Mouse (Mus musculus): ENCODE data around the gene Ilf2. TPM values are rescaled to one million over a fixed set of nuclear protein-coding genes. Genes with fewer than 3 reads are reported as not detected.

Ilf2 gene
- total RNA-seq, 2 experiments from 2014 or later: 29.3 to 30.1 TPM

Other genes with a start within 250 kb of the Ilf2 start
- 10 to 100 TPM; 51.7 to 54.8 TPM for gene Jtb, start 244.5 kb upstream of the Ilf2 start, total RNA-seq (2021)
- under 1 TPM in 1 of 2 experiments, not detected in 1; 0.41 TPM for gene Creb3l4, start 232.6 kb upstream of the Ilf2 start, total RNA-seq (2021)
- gene Slc39a1, start 228.0 kb upstream of the Ilf2 start, total RNA-seq (2021): 10 to 100 TPM; 62.0 to 65.5 TPM
- 10 to 100 TPM; 13.4 to 18.0 TPM for gene Crtc2, start 222.0 kb upstream of the Ilf2 start, total RNA-seq (2021)
- gene Dennd4b, start 210.9 kb upstream of the Ilf2 start, total RNA-seq (2021): 10 to 100 TPM; 33.6 to 37.5 TPM
- 10 to 100 TPM; 40.0 to 41.8 TPM for gene Gatad2b, start 182.9 kb upstream of the Ilf2 start, total RNA-seq (2021)
- under 1 TPM; 0.50 to 0.62 TPM for gene Slc27a3, start 86.2 kb upstream of the Ilf2 start, total RNA-seq (2021)
- gene Ints3, start 42.5 kb upstream of the Ilf2 start, total RNA-seq (2021): 10 to 100 TPM; 24.6 TPM
- 10 to 100 TPM; 16.2 to 16.8 TPM for gene Npr1, start 10.3 kb upstream of the Ilf2 start, total RNA-seq (2021)
- gene Snapin, start 14.9 kb downstream of the Ilf2 start, total RNA-seq (2021): 10 to 100 TPM; 62.0 to 70.7 TPM
- gene Chtop, start 33.4 kb downstream of the Ilf2 start, total RNA-seq (2021): 10 to 100 TPM; 90.0 to 96.6 TPM
- 1,000 to 10,000 TPM; 1,108 to 1,133 TPM for gene S100a1, start 38.3 kb downstream of the Ilf2 start, total RNA-seq (2021)
- 10 to 100 TPM; 29.6 to 31.2 TPM for gene S100a13, start 38.3 kb downstream of the Ilf2 start, total RNA-seq (2021)
- under 1 TPM; 0.49 to 0.60 TPM for gene S100a14, start 50.7 kb downstream of the Ilf2 start, total RNA-seq (2021)
- gene S100a16, start 61.1 kb downstream of the Ilf2 start, total RNA-seq (2021): 10 to 100 TPM; 62.9 to 71.8 TPM
- not detected for gene S100a3, start 84.5 kb downstream of the Ilf2 start, total RNA-seq (2021)
- gene S100a2, start 114.1 kb downstream of the Ilf2 start, total RNA-seq (2021): not detected
- not detected for gene Gm42674, start 125.8 kb downstream of the Ilf2 start, total RNA-seq (2021)
- gene S100a4, start 127.6 kb downstream of the Ilf2 start, total RNA-seq (2021): 10 to 100 TPM; 12.5 to 14.1 TPM
- not detected for gene S100a5, start 132.4 kb downstream of the Ilf2 start, total RNA-seq (2021)
- 10 to 100 TPM; 76.5 to 79.4 TPM for gene S100a6, start 136.8 kb downstream of the Ilf2 start, total RNA-seq (2021)
- under 1 TPM in 1 of 2 experiments, not detected in 1; 0.47 TPM for gene S100a7a, start 177.9 kb downstream of the Ilf2 start, total RNA-seq (2021)
- not detected for gene S100a8, start 192.9 kb downstream of the Ilf2 start, total RNA-seq (2021)
- under 1 TPM in 1 of 2 experiments, not detected in 1; 0.57 TPM for gene S100a9, start 219.6 kb downstream of the Ilf2 start, total RNA-seq (2021)

Measured in heart, adult 18-20 months (tissue).